Mouse (Mus musculus) embryonic facial prominence, embryonic 12.5 days (tissue): ENCODE measurements at regions not wholly inside any gene's neighbourhood (a gene's known extent, or its start where the extent isn't known, plus 50 kb on each side); places are given as distances from the start of the nearest gene placed in this dataset.

Source experiments
- ATAC-seq: fragments of 200-750 bp; cut with Nextera tagmentation; 2 replicates; pipeline ENCODE4 v1.8.0; 2017; ENCODE audit not compliant: insufficient number of reproducible peaks, insufficient read depth, low FRiP score, low TSS enrichment
- H3K27ac ChIP-seq: fragments of 300-500 bp; sonication (generic); 2 replicates; pipeline ENCODE4 v1.5.1; 2016; ENCODE audit warnings: mild to moderate bottlenecking
- H3K27me3 ChIP-seq: fragments of 300-500 bp; sonication (generic); 2 replicates; pipeline ENCODE4 v1.6.1; 2016; ENCODE audit warnings: mild to moderate bottlenecking, moderate library complexity
- H3K36me3 ChIP-seq: fragments of 300-500 bp; sonication (generic); 2 replicates; pipeline ENCODE4 v1.6.1; 2016; ENCODE audit warnings: mild to moderate bottlenecking
- H3K4me1 ChIP-seq: fragments of 300-500 bp; sonication (generic); 2 replicates; pipeline ENCODE4 v1.6.1; 2016
- H3K4me2 ChIP-seq: fragments of 300-500 bp; sonication (generic); replicated peaks from 2 replicates; pipeline ENCODE4 v1.6.1; 2016; ENCODE audit warnings: mild to moderate bottlenecking, moderate library complexity
- H3K4me3 ChIP-seq: fragments of 300-500 bp; sonication (generic); 2 replicates; pipeline ENCODE4 v1.5.1; 2016; ENCODE audit warnings: mild to moderate bottlenecking
- H3K9ac ChIP-seq: fragments of 300-500 bp; sonication (generic); 2 replicates; pipeline ENCODE4 v1.6.1; 2016; ENCODE audit warnings: mild to moderate bottlenecking, moderate library complexity
- H3K9me3 ChIP-seq: fragments of 300-500 bp; sonication (generic); 2 replicates; pipeline ENCODE4 v1.6.1; 2016; ENCODE audit warnings: mild to moderate bottlenecking, moderate library complexity
- WGBS: fragments of 180-500 bp; shearing (Covaris S2); methylation state at CpG from one replicate; pipeline ENCODE4 v1.1.7; 2016; 5-methylcytosine and 5-hydroxymethylcytosine counted together

DNA sequence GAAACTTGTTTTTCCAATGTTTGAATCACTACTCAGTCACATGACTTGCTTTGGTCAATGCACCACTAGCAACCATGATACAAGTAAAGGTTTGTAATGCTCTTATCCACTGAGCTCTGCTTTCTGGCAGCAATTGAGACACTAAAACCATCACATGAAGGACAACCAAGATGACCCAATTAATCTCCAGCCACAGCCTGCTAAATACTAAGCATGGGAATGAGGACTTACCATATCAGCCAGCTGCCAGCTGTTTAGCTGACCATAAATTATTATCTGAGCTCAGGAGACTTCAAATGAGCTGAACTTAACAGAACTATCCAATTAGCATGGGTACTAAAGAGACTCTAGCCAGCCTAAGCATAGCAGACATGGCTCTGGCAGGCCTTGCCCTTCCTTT, 100.1 kb upstream of the Sp4 start:
- no peak overlapping the region for H3K27ac ChIP-seq
- no peaks in the 10 kb centered on the region for H3K9me3 ChIP-seq
- H3K9ac ChIP-seq: no peak overlapping the region
- H3K36me3 ChIP-seq: no peaks in the 10 kb centered on the region
- no peaks in the 10 kb centered on the region for H3K4me1 ChIP-seq
- H3K4me2 ChIP-seq: no peak overlapping the region
- H3K27me3 ChIP-seq: no peaks in the 10 kb centered on the region
- ATAC-seq: no peak
- no peak overlapping the region for H3K4me3 ChIP-seq

DNA sequence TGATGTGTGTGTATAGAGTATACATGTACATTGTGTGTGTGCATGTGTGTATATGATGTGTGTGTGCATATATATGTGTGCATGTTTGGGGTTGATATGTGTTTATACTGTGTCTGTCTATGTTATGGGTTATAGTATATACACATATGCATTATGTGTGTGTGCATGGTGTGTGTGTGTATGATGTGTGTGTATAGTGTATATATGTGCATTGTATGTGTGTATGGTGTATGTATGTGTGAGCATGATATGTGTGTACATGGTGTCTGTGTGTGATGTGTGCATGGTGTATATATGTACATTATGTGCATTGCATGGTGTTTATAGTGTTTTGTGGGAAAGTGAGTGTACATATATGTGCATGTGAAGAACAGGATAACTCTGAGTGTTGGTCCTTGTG, 90.4 kb upstream of the Sp4 start:
- ATAC-seq: peak; percentile 60; the same call in 1 of the 2 replicates
- no peak overlapping the region for H3K4me2 ChIP-seq
- H3K4me3 ChIP-seq: no peak overlapping the region
- no peaks in the 10 kb centered on the region for H3K4me1 ChIP-seq
- H3K9ac ChIP-seq: no peak overlapping the region
- no peaks in the 10 kb centered on the region for H3K9me3 ChIP-seq
- no peak overlapping the region for H3K27ac ChIP-seq
- no peaks in the 10 kb centered on the region for H3K36me3 ChIP-seq
- no peaks in the 10 kb centered on the region for H3K27me3 ChIP-seq

GRCm38 (mm10) chr12:118381013-118381412, 79.8 kb upstream of the Sp4 start:
- Histone ChIP-seq H3K4me1 (no peaks in the 10 kb centered on the region), H3K27ac (no peak overlapping the region), H3K9me3 (no peaks in the 10 kb centered on the region), H3K4me3 (no peak overlapping the region), H3K4me2 (no peak overlapping the region), H3K9ac (no peak overlapping the region), H3K27me3 (no peaks in the 10 kb centered on the region), H3K36me3 (no peaks in the 10 kb centered on the region)
- 92% methylated on average over 3 of the region's 3 CpGs for WGBS
- ATAC-seq: no peak

DNA sequence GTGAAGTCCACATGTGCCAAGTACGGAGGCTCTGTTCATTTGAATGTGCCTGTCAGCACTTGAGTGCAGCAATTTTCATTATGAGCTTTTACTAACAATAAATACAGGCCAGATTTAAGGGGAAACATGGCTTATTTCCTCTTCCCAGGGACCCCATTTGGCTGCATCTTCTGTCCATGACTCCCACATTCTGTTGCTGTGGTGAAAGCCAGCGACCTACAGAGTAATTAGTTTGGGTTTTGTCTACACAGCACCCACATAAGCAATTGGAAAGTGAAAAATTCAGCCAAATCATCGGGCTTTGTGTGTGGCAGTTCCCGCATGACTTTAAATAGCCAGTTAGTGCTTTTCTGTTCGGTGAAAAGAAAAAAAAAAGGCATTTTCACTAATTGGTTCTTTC, 76.7 kb upstream of the Sp4 start:
- no peak for ATAC-seq
- 68% methylated on average over 5 of the region's 5 CpGs for WGBS

DNA sequence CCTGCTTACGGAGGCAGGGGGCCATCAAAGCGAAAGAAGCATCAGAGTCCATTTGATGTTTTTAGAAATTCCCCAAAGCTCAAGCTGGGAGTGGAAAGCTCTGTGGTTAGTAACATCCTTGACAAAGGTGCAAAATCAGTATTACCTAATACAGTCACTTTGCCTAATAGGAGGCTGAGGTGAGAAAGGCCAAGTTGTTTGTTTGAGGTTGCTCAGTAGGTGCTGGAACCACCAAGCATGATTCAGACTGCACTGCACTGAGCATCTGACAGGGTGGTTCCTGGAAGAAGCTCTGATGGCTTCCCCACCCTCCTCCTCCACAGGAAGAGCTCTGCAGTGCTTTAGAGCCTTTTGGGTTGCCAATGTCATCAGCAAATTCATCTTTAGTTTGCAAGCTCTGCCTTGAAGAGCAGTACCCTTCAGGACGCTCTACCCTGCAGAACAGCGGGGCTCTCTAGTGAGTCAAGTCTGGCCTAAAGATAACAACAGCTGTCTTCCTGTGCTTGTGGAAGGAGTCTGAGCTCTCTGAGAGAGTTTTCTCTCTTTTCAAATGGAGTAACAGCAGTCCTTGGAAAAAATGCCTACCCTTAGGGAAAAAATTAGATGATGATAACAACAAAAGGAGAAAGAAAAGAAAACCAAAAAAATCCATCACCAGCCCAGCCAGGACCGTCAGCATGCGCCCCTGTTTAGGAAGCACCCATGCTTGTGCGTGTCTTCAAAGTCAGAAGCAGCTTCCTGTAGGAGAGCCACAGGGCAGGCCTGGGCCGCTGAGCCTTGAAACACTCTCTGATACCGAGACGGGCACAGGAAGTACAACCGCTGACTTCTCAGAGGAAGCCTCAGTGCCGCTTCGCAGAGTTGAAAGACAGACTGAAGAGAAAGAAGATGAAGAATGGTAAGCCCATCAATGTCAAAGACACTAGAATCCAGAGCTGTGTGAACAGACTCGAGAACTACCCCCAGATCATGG, 75.6 kb upstream of the Sp4 start:
- Histone ChIP-seq H3K27ac (no peak overlapping the region), H3K27me3 (no peaks in the 10 kb centered on the region), H3K4me3 (no peak overlapping the region), H3K9me3 (no peaks in the 10 kb centered on the region), H3K4me2 (no peak overlapping the region), H3K9ac (no peak overlapping the region), H3K4me1 (no peaks in the 10 kb centered on the region), H3K36me3 (no peaks in the 10 kb centered on the region)
- no peak for ATAC-seq
- 71% methylated on average over 14 of the region's 14 CpGs for WGBS

More for the DNA sequence above, 76.7 kb upstream of the Sp4 start:
- H3K27ac ChIP-seq: no peak overlapping the region
- no peak overlapping the region for H3K4me2 ChIP-seq
- H3K36me3 ChIP-seq: no peaks in the 10 kb centered on the region
- no peak overlapping the region for H3K9ac ChIP-seq
- no peaks in the 10 kb centered on the region for H3K9me3 ChIP-seq
- H3K27me3 ChIP-seq: no peaks in the 10 kb centered on the region
- H3K4me1 ChIP-seq: no peaks in the 10 kb centered on the region
- H3K4me3 ChIP-seq: no peak overlapping the region

GRCm38 (mm10) chr12:118373250-118373649, 72.0 kb upstream of the Sp4 start:
- ATAC-seq: no peak
- 83% methylated on average over 6 of the region's 6 CpGs for WGBS
- Histone ChIP-seq H3K27ac (no peak overlapping the region), H3K9me3 (no peaks in the 10 kb centered on the region), H3K4me3 (no peak overlapping the region), H3K27me3 (no peaks in the 10 kb centered on the region), H3K9ac (no peak overlapping the region), H3K36me3 (no peaks in the 10 kb centered on the region), H3K4me2 (no peak overlapping the region), H3K4me1 (no peaks in the 10 kb centered on the region)

DNA sequence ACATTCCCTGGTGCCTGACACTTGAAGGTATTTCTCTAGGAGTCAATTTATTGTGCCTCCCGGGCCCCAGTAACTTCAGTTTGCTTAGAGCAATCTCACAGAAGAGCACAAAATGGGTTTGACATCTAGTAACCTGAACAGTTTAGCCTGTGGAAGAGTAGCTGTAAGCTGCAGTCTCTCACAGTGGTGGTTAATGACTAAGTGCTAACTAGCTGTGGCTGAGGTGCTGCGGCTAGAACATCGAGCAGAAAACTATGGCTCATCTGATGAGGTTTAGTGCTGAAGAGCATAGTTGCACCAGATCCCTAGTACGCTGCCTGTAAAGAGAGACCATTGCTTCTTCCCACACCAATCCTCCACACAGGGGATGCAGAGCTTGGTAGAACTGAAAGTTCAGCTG, 70.7 kb upstream of the Sp4 start:
- no peak for ATAC-seq
- no peaks in the 10 kb centered on the region for H3K36me3 ChIP-seq
- H3K4me2 ChIP-seq: no peak overlapping the region
- H3K27me3 ChIP-seq: no peaks in the 10 kb centered on the region
- no peak overlapping the region for H3K9ac ChIP-seq
- no peak overlapping the region for H3K27ac ChIP-seq
- 86% methylated on average over 4 of the region's 4 CpGs for WGBS
- no peaks in the 10 kb centered on the region for H3K4me1 ChIP-seq
- H3K4me3 ChIP-seq: no peak overlapping the region
- no peaks in the 10 kb centered on the region for H3K9me3 ChIP-seq

DNA sequence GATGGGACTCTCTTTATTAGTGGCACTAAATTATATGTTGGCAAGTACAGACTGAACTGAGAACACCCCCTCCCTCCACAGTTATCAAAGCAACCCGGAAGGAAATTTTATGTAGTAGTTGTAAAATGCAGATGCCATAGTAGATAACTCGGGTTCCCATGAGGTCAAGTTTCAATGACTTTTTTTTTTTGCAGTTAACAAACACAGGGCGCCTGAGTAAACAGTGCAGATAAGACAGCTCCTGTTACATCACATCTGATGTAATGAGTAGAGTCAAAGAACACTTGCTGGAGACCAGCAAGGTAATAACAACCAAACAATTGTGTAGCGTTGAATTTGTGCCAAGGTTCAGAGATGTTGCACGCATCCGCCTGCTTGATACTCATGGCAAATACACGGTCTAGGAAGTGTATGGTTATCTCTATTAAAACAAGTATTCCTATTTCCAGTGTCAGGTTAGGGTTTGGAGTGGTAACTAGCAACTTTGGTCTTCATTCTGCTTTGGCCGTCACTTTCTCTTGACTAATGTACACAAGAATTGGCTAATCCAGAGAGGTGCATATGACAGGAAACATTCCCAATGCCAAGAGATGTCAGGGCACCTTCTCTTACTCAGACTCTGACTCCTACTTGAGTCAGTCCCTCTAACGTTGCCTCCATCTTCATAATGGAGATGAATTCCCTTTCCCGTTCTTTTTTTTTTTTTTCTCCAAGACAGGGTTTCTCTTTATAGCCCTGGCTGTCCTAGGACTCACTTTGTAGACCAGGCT, 66.3 kb upstream of the Sp4 start:
- 78% methylated on average over 10 of the region's 10 CpGs for WGBS
- Histone ChIP-seq H3K9ac (no peak overlapping the region), H3K9me3 (no peaks in the 10 kb centered on the region), H3K27me3 (no peaks in the 10 kb centered on the region), H3K4me1 (no peaks in the 10 kb centered on the region), H3K36me3 (no peaks in the 10 kb centered on the region), H3K27ac (no peak overlapping the region), H3K4me3 (no peak overlapping the region), H3K4me2 (no peak overlapping the region)
- no peak for ATAC-seq

DNA sequence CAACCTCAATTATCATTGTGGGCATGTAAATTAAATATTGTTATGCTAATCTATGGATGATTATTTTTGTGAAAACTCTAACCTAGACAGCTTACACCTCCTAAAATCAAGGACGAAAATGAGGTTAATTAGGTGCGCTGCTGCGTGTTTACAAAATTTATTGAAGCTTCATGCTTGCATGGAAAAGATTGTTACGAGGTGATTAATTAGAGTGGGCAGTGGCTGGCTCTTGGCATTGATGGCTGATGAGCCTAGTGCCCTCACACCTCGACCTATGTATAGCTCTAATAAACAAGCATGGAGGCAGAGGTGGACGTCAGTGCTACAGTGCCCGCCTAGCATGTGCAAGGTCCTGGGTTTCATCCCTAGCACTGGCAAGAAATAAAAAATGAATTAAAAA, 51.6 kb upstream of the Sp4 start:
- 89% methylated on average over 7 of the region's 7 CpGs for WGBS
- no peak overlapping the region for H3K9ac ChIP-seq
- no peaks in the 10 kb centered on the region for H3K4me1 ChIP-seq
- no peaks in the 10 kb centered on the region for H3K9me3 ChIP-seq
- no peak overlapping the region for H3K4me3 ChIP-seq
- no peak overlapping the region for H3K4me2 ChIP-seq
- no peak overlapping the region for H3K27ac ChIP-seq
- no peak for ATAC-seq
- no peaks in the 10 kb centered on the region for H3K27me3 ChIP-seq
- H3K36me3 ChIP-seq: no peaks in the 10 kb centered on the region

DNA sequence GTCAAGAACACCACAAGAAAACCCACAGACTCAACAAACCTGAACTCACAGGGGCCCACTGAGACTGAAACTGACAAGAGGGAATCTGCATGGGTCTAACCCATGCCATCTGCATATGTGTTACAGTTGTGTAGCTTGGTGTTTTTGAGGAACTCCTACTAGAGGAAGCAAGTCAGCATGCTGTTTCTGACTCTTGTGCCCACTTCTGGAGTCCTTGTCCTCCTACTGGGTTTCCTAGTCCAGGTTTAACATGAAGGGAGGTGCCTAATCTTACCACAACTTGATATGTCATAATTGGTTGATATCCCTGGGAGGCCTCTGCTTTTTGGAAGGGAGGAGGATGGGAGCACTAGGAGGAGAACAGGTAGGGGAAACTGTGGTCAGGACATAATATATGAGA, 50.2 kb upstream of the Sp4 start:
- Histone ChIP-seq H3K4me2 (no peak overlapping the region), H3K36me3 (no peaks in the 10 kb centered on the region), H3K27me3 (no peaks in the 10 kb centered on the region), H3K9me3 (no peaks in the 10 kb centered on the region), H3K27ac (no peak overlapping the region), H3K4me3 (no peak overlapping the region), H3K4me1 (no peaks in the 10 kb centered on the region), H3K9ac (no peak overlapping the region)
- no peak for ATAC-seq
